Mouse (Mus musculus) liver, embryonic 14.5 days (tissue): Measurements from ENCODE around the gene Sdccag8.

Experiments used
- CTCF ChIP-seq: IDR thresholded peaks from 2 replicates; pipeline ENCODE4 v1.5.1; 2016; ENCODE audit warnings: antibody characterized with exemption, low read depth, control low read depth
- EP300 ChIP-seq: IDR thresholded peaks from 2 replicates; pipeline ENCODE4 v1.6.1; 2016; ENCODE audit warnings: antibody characterized with exemption, low read depth

DNA sequence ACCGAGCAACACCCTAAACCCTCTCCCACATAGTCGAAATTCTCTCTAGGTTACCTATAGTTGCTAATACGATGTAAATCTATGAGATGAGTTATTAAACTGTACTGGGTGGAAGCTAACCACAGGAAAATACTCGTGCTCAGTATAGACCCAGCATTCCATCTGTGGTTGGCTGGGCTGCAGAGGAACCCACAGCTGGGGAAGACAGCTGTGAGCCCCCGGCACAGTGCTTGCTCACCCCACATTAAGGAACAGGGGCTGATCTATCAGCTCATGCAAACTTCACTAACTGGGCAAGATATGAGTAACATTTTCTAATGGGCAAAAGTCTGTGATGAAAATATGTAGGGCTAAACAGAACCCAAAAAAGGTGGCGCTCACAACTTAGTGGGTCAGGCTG lies 135.6 kb downstream of the Sdccag8 start:
- TF ChIP-seq EP300, result no peak
- no peak for TF ChIP-seq CTCF
